8 mouse cellular contexts compared by ENCODE assay signal in the genomic region with DNA sequence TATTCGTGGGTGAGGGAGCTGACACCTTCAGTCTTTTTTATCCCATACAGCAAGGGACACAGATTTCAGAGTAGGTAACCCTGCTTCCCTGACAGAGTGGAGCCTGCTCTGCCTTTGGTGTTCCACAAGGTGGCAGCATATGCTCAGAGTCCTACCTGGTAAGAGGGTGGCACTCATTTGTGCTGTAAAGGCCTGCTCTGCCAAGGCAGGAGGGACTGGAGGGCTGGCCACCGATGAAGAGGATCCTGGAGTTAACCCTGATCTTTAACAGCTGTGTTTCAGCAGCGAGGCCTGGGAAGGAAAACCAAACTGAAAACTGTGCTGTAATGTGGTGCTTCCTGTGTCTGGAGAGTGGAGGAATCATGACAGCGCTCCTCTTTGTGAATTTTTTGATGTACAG.
DNase-seq lines count a peak whose midpoint lies in the region.

No protein-coding gene starts in this region.

- DNase-seq in adrenal gland, adult (ENCODE audit: inconsistent age in 2 of 2, low spot score in 1 of 2) = peak; percentile 49 to 84
- no peak for DNase-seq in adrenal gland, adult 8-10 months
- DNase-seq in ES-CJ7 (ENCODE audit: low read depth, low spot score) = peak; percentile 47
- peak; percentile 69 for DNase-seq in embryo, embryonic 10.5 days (ENCODE audit: low spot score)
- DNase-seq in heart, postnatal 36 days = peak; percentile 46 to 53
- DNase-seq in left cerebral cortex, postnatal 10 days (ENCODE audit: extremely low spot score in 1 of 2, low spot score in 2 of 2) = peak; percentile 61 to 63
- peak; percentile 49 for DNase-seq in neural tube, embryonic 10.5 days (ENCODE audit: extremely low spot score, low spot score)
- DNase-seq in B cell, adult 2 months = no peak

- intact Hi-C loops in heart, postnatal 36 days (cut with DNase I) = loop anchor here (1.0 to 10.0 kb wide), 3 partner anchors 65 to 132 kb away; no protein-coding TSS in a partner anchor
- intact Hi-C loops in left cerebral cortex, postnatal 10 days (cut with DNase I) = no loop called here

Comparison
In these comparisons a context has a peak if more than half of its experiments do, and no peak if none do; other contexts are left out.
1. DNase-seq: peak in adrenal gland, adult (2 of 2), ES-CJ7 (single experiment), embryo, embryonic 10.5 days (single experiment), heart, postnatal 36 days (2 of 2), left cerebral cortex, postnatal 10 days (2 of 2) and neural tube, embryonic 10.5 days (single experiment); none in adrenal gland, adult 8-10 months (single experiment) and B cell, adult 2 months (0 of 2).